Mouse (Mus musculus) hindbrain, embryonic 15.5 days (tissue): ENCODE results near the gene Cdc20. TPM values are rescaled to one million over a fixed set of nuclear protein-coding genes. Genes with fewer than 3 reads are reported as not detected.

Experiments used
- ATAC-seq: fragments of 200-750 bp; cut with Nextera tagmentation; 2 replicates; pipeline ENCODE4 v1.8.0; 2017; ENCODE audit warnings: low read depth, moderate number of reproducible peaks, moderate TSS enrichment; ENCODE audit not compliant: low FRiP score
- H3K27ac ChIP-seq: fragments of 300-500 bp; sonication (generic); replicated peaks from 2 replicates; pipeline ENCODE4 v1.5.1; 2015; ENCODE audit warnings: mild to moderate bottlenecking, inconsistent platforms
- H3K27me3 ChIP-seq: fragments of 300-500 bp; sonication (generic); 2 replicates; pipeline ENCODE4 v1.6.1; 2015; ENCODE audit warnings: control low read depth, inconsistent platforms
- H3K36me3 ChIP-seq: fragments of 300-500 bp; sonication (generic); 2 replicates; pipeline ENCODE4 v1.6.1; 2015; ENCODE audit warnings: control low read depth, inconsistent platforms
- H3K4me1 ChIP-seq: fragments of 300-500 bp; sonication (generic); replicated peaks from 2 replicates; pipeline ENCODE4 v1.6.1; 2015; ENCODE audit warnings: control low read depth, inconsistent platforms
- H3K4me2 ChIP-seq: fragments of 300-500 bp; sonication (generic); 2 replicates; pipeline ENCODE4 v1.6.1; 2015; ENCODE audit warnings: moderate library complexity, mild to moderate bottlenecking, inconsistent platforms
- H3K4me3 ChIP-seq: fragments of 300-500 bp; sonication (generic); 2 replicates; pipeline ENCODE4 v1.5.1; 2015; ENCODE audit warnings: mild to moderate bottlenecking, inconsistent platforms
- H3K9ac ChIP-seq: fragments of 300-500 bp; sonication (generic); 2 replicates; pipeline ENCODE4 v1.6.1; 2015; ENCODE audit warnings: inconsistent platforms
- H3K9me3 ChIP-seq: fragments of 300-500 bp; sonication (generic); 2 replicates; pipeline ENCODE4 v1.6.1; 2016; ENCODE audit warnings: control low read depth, inconsistent platforms
- WGBS: fragments of 180-500 bp; shearing (Covaris S2); methylation state at CpG from one replicate; pipeline ENCODE4 v1.1.7; 2015; 5-methylcytosine and 5-hydroxymethylcytosine counted together
- polyA plus RNA-seq: library from polyadenylated mRNA; unstranded; fragments of >200 nt; fragmentation: Nextera tagmentation; extraction: Ambion mirVana; gene quantifications from 2 replicates; pipeline ENCODE4 v1.2.1, GENCODE M21; 2015

Cdc20 gene
- polyA plus RNA-seq, 1 experiment from 2014 or later = 42.2 TPM

DNA sequence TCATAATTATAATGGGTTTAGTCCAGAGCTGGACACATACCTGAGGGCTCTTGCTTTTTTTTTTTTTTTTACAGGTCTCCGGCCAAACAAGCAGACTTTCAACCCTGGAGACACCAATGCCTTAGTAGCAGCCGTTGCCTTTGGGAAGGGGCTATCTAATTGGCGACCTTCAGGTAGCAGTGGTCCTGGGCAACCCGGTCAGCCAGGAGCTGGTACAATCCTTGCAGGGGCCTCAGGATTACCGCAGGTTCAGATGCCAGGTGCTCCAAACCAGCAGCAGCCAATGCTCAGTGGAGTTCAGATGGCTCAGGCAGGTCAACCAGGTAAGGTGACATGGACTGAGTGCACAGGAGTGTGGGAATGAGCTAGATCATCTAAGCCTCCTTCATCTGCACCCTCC, 23.6 kb downstream of the Cdc20 start:
- no peaks in the 10 kb centered on the region for H3K9me3 ChIP-seq
- WGBS = 96% methylated on average over 5 of the region's 5 CpGs
- H3K36me3 ChIP-seq = peaks cover 60% of the 10 kb centered on the region
- H3K27ac ChIP-seq = no peak overlapping the region
- H3K9ac ChIP-seq = no peak overlapping the region
- no peak for ATAC-seq
- no peak overlapping the region for H3K4me3 ChIP-seq
- no peaks in the 10 kb centered on the region for H3K27me3 ChIP-seq
- no peak overlapping the region for H3K4me2 ChIP-seq
- peaks cover 9% of the 10 kb centered on the region for H3K4me1 ChIP-seq

DNA sequence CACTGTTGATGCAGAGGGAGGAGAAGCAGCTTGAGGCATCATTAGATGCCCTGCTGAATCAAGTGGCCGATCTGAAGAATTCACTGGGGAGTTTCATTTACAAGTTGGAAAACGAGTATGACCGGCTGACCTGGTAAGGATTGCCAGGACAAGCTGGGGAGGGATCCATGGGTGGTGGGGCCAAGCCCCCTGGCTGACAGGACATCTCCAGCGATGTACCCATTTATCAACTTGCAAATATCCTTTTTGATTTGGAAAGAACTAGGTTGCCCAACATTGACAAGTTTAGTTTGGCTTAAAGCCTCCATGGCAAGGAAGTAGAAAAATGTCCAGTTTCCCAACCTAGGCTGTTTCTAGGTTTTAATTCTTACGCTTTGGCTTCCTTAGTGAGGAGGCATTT, 26.3 kb downstream of the Cdc20 start:
- H3K27me3 ChIP-seq = no peaks in the 10 kb centered on the region
- H3K9ac ChIP-seq = no peak overlapping the region
- H3K4me1 ChIP-seq = peaks cover 18% of the 10 kb centered on the region
- no peak overlapping the region for H3K27ac ChIP-seq
- WGBS = 96% methylated on average over 5 of the region's 5 CpGs
- H3K4me2 ChIP-seq = no peak overlapping the region
- peaks cover 41% of the 10 kb centered on the region for H3K36me3 ChIP-seq
- no peaks in the 10 kb centered on the region for H3K9me3 ChIP-seq
- no peak overlapping the region for H3K4me3 ChIP-seq
- ATAC-seq = no peak

DNA sequence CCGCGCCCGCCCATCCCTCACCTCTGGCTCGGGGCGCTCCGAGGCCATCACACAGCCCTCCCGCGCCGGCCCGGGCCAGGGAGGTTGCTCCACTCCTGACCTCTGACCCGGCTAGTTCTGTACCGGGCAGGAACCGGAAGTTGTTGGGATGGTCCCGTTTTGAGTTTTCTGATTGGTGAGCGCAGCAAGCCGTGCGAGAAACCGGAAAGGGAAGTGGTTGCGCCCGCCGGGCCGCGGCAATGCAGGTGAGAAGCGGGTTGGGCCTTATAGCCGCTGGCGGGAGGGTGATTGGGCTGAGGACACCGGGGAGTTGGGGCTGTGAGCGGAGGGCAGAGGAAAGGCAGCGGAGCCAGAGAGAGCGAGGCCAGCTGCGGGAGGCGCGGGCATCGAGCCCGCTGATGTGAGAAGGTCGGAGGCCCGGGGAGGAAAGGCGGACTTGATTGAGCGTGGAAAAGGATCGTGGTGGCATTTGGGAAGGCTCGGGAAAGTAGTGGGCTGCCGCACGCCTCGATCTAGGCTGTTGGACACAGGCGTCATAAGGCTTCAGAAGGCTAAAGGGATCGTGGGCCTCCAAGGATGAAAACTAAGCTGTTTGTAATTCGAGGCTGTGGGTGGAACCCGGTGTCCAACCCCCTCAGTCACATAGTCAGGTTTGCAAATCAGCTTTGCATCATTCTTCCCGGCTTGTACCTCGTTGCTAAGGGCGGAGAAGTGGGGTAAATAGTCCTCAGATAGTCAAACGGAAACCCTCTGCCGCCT, 27.8 kb downstream of the Cdc20 start, which contains the start of the genes Szt2 and Med8:
Gene Szt2 (minus strand): TSS at position 132 of the 759 bp plus-strand sequence.
Gene Med8 (plus strand): TSS at position 196 of the 759 bp plus-strand sequence.
- Histone ChIP-seq H3K9ac (peak within 1 kb of the TSS; percentile 83), H3K4me3 (peak within 1 kb of the TSS; percentile 94), H3K36me3 (peaks cover 34% of the 10 kb centered on the region), H3K4me1 (peaks cover 18% of the 10 kb centered on the region), H3K9me3 (no peaks in the 10 kb centered on the region), H3K27me3 (no peaks in the 10 kb centered on the region), H3K27ac (peak within 1 kb of the TSS; percentile 66), H3K4me2 (peak within 1 kb of the TSS; percentile 85)
- peak; percentile 94 for ATAC-seq
- WGBS = 1% methylated on average over 52 of the region's 53 CpGs

DNA sequence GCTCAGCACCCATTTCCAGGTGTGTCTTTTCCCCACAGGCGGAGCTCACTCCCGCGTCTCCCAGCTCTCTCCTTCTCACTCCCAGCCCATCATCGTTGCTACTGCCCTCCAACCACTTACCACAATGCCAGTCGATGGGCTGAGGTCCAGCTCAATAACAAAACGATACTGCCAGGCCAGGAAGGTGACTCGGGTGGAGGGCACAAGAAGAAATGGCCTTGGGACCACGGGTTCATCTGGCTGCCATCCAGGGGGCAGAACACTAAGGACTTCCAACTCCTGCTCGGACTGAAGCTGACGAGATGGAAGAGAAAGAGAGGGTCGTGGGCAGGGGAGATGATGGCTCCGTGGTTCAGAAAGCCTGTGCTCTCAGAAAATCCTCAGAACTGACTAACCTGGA, 34.5 kb downstream of the Cdc20 start:
- ATAC-seq = no peak
- no peak overlapping the region for H3K9ac ChIP-seq
- H3K9me3 ChIP-seq = no peaks in the 10 kb centered on the region
- WGBS = 94% methylated on average over 12 of the region's 12 CpGs
- no peak overlapping the region for H3K4me2 ChIP-seq
- no peaks in the 10 kb centered on the region for H3K27me3 ChIP-seq
- no peak overlapping the region for H3K27ac ChIP-seq
- peaks cover under 1% of the 10 kb centered on the region; the same call in 1 of the 2 replicates for H3K4me1 ChIP-seq
- H3K36me3 ChIP-seq = peaks cover 54% of the 10 kb centered on the region
- no peak overlapping the region for H3K4me3 ChIP-seq

DNA sequence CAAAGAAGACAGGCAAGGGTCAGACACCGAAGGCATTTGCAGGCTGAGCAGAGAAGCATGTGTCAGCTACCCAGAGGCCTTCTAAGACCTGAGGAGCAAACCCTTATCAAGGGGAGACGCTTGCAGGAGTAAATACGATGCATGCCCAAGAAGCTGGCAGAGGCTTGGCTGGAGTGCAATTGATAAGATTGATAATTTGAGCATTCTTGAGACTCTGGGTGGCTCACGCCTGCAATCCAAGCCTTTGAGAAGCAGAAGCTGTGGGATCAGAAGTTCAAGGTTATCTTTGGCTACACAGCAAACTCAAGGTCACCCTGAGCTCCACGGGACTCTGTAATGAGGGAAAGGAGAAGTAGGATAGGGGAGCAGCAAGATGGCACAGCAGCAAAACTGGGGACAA, 35.2 kb downstream of the Cdc20 start:
- Histone ChIP-seq H3K27me3 (no peaks in the 10 kb centered on the region), H3K9me3 (no peaks in the 10 kb centered on the region), H3K27ac (no peak overlapping the region), H3K4me1 (no peaks in the 10 kb centered on the region), H3K9ac (no peak overlapping the region), H3K36me3 (peaks cover 62% of the 10 kb centered on the region), H3K4me3 (no peak overlapping the region), H3K4me2 (no peak overlapping the region)
- WGBS = 98% methylated on average over 5 of the region's 5 CpGs
- no peak for ATAC-seq

DNA sequence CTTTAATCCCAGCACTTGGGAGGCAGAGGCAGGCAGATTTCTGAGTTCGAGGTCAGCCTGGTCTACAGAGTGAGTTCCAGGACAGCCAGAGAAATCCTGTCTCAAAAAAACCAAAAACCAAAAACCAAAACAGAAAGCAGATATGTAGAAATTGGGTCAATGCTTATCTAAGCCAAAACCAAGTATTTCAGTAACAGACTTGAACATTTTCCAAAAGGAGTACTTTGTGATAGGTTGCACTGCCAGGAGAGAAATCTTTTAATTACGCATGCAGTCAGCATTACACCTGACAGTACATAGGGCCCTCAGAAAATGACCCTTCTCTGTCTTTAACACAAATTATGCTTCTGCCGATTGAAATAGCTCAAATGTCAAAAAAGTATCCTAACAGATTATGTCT, 35.7 kb downstream of the Cdc20 start:
- no peak for ATAC-seq
- Histone ChIP-seq H3K27me3 (no peaks in the 10 kb centered on the region), H3K4me1 (no peaks in the 10 kb centered on the region), H3K9me3 (no peaks in the 10 kb centered on the region), H3K9ac (no peak overlapping the region), H3K4me2 (no peak overlapping the region), H3K36me3 (peaks cover 67% of the 10 kb centered on the region), H3K27ac (no peak overlapping the region), H3K4me3 (no peak overlapping the region)
- 93% methylated on average over 3 of the region's 3 CpGs for WGBS

DNA sequence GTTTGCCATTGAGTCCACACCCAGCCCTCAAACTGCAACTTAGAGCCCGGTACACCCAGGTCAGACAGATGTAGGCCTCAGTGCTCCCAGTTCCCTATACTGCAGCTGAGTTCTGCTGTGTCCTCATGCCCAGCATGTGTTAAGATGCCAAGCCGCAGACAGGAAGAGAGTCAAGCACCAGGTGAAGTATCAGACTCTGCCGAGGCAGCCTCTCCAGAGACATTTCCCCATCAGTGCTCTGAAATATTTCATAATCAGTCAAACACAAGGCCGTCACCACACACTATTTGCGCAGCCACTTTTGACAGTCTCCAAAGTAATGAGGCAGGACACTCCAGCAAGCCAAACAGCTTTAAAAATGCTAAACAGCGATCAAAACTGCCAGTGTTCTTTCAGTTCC, 38.8 kb downstream of the Cdc20 start:
- no peak for ATAC-seq
- H3K4me2 ChIP-seq = no peak overlapping the region
- H3K36me3 ChIP-seq = peaks cover 78% of the 10 kb centered on the region
- H3K4me1 ChIP-seq = no peaks in the 10 kb centered on the region
- H3K27ac ChIP-seq = no peak overlapping the region
- no peaks in the 10 kb centered on the region for H3K27me3 ChIP-seq
- H3K9ac ChIP-seq = no peak overlapping the region
- WGBS = 93% methylated on average over 6 of the region's 6 CpGs
- no peaks in the 10 kb centered on the region for H3K9me3 ChIP-seq
- H3K4me3 ChIP-seq = no peak overlapping the region

DNA sequence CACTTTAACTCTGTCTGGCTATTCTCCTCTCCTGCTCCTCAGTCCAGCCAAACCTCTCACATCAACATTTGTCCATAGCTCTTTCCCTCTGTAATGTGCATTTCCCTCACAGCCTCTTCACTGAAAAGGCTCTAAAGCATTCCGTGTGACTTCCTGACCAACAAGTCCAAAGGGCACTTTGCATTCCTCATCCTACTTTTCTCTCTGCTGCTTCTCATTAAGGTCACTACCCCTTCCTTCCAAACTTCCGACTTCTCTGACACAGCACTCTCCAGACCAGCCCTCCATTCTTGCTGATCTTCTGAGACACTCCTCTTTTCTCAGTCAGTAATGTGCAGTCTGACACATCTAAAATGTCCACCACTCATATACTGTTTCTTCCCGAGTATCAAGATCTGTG, 40.7 kb downstream of the Cdc20 start:
- WGBS = 91% methylated on average over 3 of the region's 3 CpGs
- no peaks in the 10 kb centered on the region for H3K9me3 ChIP-seq
- no peaks in the 10 kb centered on the region for H3K27me3 ChIP-seq
- H3K36me3 ChIP-seq = peaks cover 78% of the 10 kb centered on the region
- H3K9ac ChIP-seq = no peak overlapping the region
- no peak overlapping the region for H3K4me2 ChIP-seq
- H3K4me1 ChIP-seq = no peaks in the 10 kb centered on the region
- H3K4me3 ChIP-seq = no peak overlapping the region
- no peak for ATAC-seq
- H3K27ac ChIP-seq = no peak overlapping the region

DNA sequence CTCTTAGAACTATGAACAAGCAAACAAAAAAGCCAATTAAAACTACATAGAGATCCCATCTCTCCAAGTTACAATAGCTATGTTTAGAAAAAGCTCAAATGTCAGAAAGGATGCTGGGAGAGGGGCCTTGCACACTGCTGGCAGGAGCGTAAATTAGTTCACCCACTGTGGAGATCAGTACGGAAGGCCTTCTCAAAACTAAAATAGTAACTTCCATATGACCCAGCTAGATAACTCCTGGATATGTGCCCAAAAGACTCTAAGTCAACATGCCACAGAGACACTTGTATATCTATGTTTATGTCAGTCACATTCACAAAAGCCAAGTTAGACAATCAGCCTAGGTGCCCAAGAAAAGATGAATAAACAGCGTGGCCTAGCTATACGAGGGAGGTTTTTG, 41.9 kb downstream of the Cdc20 start:
- Histone ChIP-seq H3K36me3 (peaks cover 81% of the 10 kb centered on the region), H3K27ac (no peak overlapping the region), H3K4me3 (no peak overlapping the region), H3K9ac (no peak overlapping the region), H3K4me1 (no peaks in the 10 kb centered on the region), H3K27me3 (no peaks in the 10 kb centered on the region), H3K9me3 (no peaks in the 10 kb centered on the region), H3K4me2 (no peak overlapping the region)
- no peak for ATAC-seq
- WGBS = 87% methylated on average over 4 of the region's 4 CpGs

DNA sequence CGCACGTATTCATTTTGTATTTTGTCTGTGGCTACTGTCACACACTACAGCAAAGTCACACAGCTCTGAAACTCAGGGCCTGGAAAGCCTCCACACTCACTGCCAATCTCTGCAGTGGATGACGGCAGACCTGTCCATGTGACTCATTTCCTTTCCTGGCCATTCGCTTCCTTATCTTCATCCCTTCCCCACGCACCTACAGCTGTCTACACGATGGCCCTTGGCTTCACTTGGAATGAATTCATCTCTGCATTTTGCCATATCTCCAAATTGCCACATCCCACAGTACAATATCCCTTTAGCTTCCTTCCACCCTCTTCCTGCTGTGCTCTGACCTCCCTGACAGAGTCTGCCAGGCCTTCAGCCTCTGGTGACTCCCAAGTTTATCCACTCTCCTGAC, 42.6 kb downstream of the Cdc20 start:
- no peak for ATAC-seq
- Histone ChIP-seq H3K4me3 (no peak overlapping the region), H3K4me1 (no peaks in the 10 kb centered on the region), H3K36me3 (peaks cover 81% of the 10 kb centered on the region), H3K9ac (no peak overlapping the region), H3K27ac (no peak overlapping the region), H3K27me3 (no peaks in the 10 kb centered on the region), H3K4me2 (no peak overlapping the region), H3K9me3 (no peaks in the 10 kb centered on the region)
- WGBS = 93% methylated on average over 6 of the region's 6 CpGs

DNA sequence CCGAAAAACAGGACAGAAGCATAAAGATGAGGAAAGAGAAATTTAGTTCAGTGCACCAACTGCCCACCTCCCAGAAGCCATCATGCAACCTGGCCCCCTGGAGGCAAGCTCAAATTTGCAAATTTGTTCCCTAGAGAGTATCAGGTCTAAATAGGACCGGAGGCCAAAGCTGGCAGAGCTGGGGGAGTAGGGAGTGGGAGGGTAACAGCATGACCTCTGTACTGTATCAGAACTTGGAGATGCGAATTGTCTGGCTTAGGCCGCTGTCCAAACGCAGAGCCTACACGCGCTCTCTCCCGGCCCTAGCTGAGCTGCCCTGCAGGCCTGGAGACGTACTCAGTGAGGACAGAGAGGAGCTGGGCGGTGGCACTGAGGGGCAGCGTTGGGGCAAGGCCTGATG, 47.0 kb downstream of the Cdc20 start:
- H3K27me3 ChIP-seq = no peaks in the 10 kb centered on the region
- H3K36me3 ChIP-seq = peaks cover 88% of the 10 kb centered on the region
- H3K4me1 ChIP-seq = no peaks in the 10 kb centered on the region
- H3K27ac ChIP-seq = no peak overlapping the region
- ATAC-seq = no peak
- H3K4me3 ChIP-seq = no peak overlapping the region
- 92% methylated on average over 11 of the region's 11 CpGs for WGBS
- no peak overlapping the region for H3K9ac ChIP-seq
- H3K9me3 ChIP-seq = no peaks in the 10 kb centered on the region
- H3K4me2 ChIP-seq = no peak overlapping the region

DNA sequence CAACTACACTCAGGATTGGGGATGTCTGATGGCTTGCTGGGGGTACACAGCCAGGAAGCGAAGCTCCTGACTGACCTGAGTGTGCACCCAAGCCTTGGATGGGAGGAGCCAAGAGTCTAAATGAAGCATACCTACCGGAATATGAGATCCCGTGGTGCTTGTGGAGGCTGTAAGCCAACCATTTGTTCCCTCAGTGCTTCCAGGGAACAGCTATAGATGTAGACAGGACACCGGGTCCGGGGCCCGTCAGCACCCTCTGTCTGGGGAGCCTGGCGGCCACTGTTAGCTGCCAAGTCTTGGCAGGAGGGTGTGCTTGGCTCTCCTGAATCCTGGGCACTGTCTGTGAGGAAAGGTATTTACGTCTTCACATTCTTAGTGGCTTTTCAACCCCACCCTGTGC, 49.8 kb downstream of the Cdc20 start:
- Histone ChIP-seq H3K9me3 (no peaks in the 10 kb centered on the region), H3K27ac (no peak overlapping the region), H3K4me3 (no peak overlapping the region), H3K36me3 (peaks cover 97% of the 10 kb centered on the region), H3K4me2 (no peak overlapping the region), H3K27me3 (no peaks in the 10 kb centered on the region), H3K4me1 (no peaks in the 10 kb centered on the region), H3K9ac (no peak overlapping the region)
- WGBS = 95% methylated on average over 8 of the region's 8 CpGs
- ATAC-seq = no peak

DNA sequence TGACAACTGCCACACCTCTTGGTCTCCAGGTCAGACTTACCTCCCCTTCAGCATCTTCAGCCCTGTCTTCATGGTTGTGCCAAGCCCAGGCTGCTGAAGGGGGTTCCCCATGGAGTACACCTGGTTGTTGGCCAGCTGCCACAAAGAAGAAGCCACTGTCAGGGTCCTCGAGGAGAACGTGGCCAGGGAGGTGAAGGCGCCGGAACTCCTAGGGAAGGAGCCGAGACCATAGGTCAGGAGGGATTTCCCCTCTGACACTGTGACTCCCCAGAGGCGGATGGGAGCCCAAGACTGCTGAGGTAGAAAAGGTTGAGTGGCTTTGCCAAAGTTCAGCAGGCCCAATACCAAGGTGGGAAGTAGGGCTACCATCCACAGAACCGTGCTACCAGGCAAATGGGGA, 53.9 kb downstream of the Cdc20 start:
- 89% methylated on average over 7 of the region's 7 CpGs for WGBS
- H3K4me3 ChIP-seq = no peak overlapping the region
- H3K9me3 ChIP-seq = no peaks in the 10 kb centered on the region
- no peaks in the 10 kb centered on the region for H3K27me3 ChIP-seq
- no peak overlapping the region for H3K27ac ChIP-seq
- no peak for ATAC-seq
- no peak overlapping the region for H3K9ac ChIP-seq
- no peaks in the 10 kb centered on the region for H3K4me1 ChIP-seq
- no peak overlapping the region for H3K4me2 ChIP-seq
- H3K36me3 ChIP-seq = peaks cover 92% of the 10 kb centered on the region
